Mouse (Mus musculus) kidney, adult 11 months (tissue): ENCODE measurements around the gene Aurka.

ENCODE experiments used
- DNase-seq: peaks from one replicate; pipeline ENCODE4 v3.0.0; 2022

Gene Aurka

GRCm38 (mm10) chr2:172381341-172381740 lies 11.0 kb upstream of the Aurka start:
- no peak for DNase-seq

DNA sequence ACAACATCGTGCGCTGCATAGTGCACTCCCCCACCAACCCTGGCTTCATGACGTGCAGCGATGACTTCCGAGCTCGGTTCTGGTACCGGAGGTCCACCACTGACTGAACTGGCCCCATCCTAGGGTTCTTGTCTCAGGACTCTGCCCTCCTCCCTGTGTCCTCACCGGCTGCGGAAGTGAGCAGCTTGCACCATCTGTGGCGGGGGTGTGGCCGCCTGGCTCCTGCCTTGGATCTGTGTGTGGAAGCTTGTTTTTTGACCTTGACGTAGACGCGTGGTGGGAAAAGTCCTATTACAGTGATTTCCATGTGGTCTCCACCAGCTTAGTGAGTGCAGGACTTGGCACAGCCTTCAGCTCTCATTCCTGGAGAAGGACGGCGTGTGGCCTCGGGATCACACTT lies 10.2 kb upstream of the Aurka start:
- DNase-seq, result no peak

DNA sequence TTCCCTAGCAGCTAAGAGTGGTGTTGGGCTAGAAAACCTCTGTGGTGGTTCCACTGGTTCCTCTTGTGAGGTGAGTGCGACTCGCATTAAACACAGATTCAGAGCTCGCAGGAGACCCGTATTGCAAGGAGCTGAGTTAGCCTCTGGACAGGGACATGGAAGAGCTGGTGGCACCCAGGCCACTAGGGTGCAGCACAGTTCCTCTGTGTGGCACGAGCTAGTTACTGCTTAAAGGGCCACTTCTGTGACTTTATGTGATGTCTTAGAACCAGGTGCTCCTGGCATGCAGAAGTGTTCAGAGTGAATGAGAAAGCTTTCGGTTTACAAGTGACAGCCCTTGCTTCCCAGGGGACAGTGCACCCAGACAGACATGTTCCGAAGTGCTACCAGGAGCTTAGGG lies 8.0 kb upstream of the Aurka start:
- DNase-seq, result peak; percentile 21

- DNase-seq, result no peak
These were observed 6.7 kb upstream of the Aurka start for GRCm38 (mm10) chr2:172376999-172377515.

DNA sequence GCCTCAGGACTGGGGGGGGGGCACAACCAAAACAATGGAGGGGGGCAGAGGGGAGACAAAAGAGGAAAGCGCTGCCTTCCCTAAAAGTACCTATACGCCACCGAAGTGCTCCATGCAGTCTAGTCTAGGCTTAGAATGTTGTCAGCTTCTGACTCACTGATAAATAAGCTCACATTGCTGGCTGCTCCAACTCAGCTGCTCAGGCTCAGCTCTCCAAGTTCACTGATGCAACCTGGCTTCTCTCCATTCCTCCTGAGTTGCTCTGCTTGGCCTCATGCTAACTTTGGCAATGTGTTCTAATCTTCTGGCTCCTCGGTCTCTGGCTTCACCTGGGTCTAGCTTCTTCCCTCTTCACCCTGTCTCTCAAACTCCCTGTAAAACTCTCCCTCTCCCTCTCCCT lies 6.2 kb upstream of the Aurka start:
- no peak for DNase-seq

DNA sequence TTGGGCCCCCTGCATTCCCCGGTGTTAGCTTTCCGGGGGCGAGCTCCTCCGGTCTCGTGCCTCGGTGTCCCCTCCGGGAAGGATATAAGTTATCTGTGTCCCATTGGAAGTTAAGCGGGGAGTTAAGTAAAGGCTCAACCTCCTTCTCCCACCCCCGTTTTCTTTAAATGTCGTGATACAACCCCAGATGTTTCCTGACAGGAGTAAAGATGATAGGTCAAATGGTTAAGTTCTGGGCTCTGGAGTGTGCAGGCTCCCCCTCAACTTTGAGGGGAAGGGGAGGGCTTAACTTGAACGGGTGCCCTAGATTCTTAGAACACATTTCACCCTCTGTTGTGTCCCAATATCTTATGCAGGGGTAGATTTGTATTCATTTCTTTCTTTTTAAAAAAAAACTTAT lies 923 bp upstream of the Aurka start:
- DNase-seq, result no peak

GRCm38 (mm10) chr2:172363176-172363575 lies 7.2 kb downstream of the Aurka start:
- no peak for DNase-seq

DNA sequence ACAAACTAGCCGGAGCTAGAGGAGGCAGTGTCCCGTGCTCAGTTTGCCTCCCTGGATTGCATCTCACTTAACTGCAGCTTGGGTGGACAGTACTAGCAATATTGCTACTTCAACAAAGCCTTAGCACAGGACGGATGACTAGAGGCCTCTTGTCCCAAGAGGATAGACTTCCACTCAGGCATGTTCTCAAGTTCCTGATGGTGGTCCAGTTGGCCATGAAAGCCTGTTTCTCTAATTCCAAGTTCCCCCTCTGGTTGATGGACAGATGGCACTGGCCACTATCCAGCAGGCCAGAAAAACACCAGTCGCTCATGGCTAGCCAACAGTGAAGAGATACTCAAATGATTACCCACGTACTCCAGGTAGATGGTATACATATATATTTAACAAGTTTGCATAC lies 14.5 kb downstream of the Aurka start:
- no peak for DNase-seq

DNA sequence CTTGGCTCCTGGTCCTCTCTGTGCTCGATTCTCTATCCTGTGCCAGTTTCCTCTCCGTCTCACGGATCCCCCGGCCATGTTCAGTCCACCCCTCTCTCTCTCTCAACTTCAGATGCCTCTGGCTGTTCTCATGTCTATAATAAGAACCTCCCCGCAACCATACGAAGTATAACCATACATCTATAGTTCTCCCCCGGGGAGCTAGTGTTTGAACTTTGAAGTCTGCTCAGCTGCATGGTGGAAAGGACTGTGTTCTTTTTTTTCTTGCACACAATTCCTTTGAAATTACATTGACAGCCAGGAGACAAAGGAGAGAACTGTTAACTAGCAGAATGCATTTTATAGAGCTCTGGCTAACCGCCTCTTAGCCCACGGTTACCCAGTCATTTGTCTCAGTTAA lies 15.6 kb downstream of the Aurka start:
- DNase-seq, result no peak

GRCm38 (mm10) chr2:172353218-172353617 lies 17.1 kb downstream of the Aurka start:
- no peak for DNase-seq

DNA sequence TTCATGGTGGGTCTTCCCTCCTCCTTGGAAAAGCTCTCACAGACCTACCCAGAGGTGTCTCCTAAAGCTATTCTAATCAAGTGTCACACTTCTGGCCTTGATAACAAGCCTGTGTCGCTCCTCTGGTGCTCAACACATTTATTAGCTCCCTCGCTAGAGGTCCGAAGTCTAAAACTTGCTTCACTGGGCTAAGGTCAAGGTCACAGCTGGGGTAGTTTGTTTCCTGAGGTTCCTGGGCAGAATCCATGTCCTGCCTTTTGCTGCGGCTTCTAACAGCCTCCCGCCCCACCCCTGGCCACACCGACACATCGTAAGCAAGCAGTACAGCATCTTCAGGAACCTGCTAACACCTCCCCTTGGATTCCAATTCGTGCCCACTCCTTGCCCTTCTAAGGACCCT lies 19.6 kb downstream of the Aurka start:
- no peak for DNase-seq

DNA sequence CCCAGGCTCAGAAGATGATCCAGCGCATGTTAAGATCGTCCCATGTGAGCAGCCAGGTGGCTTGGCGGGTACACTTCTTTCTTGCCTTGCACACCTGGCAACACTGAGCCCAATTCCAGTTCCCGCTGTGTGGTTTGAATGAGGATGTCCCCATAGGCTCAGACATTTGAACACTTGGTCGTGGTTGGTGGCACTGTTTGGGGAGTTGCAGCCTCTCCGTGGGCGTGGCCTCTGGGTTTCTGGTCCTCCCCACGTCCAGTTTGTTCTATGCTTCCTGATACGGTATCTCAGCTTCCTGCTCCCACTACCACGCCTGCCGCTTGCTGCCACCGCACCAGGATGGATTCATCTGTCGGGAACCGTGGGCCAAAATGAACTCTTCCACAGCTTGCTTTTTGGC lies 20.6 kb downstream of the Aurka start:
- no peak for DNase-seq

GRCm38 (mm10) chr2:172348297-172348950 lies 21.9 kb downstream of the Aurka start:
- DNase-seq, result no peak

DNA sequence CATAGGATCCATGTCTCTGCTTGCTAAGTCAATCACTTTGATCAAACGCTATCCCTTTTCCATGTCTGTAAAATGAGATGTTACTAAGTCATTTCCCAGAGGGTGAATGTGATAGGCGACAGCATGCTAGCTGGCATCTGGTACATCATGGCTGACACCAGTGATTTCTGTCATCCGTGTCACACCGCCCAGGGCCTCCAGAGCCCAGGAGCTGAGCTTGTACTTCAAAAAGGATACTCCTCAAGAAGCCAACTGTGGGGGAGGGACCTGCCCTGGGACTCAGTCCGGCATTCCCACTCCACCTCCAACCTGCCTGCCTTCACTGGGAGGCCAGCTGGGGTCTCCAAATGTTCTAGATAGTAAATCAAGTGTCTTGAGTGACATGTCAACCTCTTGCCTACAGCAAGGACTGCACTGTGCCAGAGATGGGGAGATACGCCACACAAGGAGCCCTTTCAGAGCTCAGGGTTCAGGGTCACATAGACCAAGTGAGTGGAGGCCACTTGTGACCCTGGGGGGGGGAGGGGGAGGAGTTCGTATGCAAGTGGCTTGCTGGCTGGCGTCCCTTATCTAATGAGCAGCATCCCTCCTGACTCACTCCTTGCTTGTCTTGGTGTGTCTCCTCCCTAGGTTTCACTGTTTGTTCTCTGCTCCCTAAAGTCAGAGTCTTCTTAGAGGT lies 23.3 kb downstream of the Aurka start:
- DNase-seq, result no peak

DNA sequence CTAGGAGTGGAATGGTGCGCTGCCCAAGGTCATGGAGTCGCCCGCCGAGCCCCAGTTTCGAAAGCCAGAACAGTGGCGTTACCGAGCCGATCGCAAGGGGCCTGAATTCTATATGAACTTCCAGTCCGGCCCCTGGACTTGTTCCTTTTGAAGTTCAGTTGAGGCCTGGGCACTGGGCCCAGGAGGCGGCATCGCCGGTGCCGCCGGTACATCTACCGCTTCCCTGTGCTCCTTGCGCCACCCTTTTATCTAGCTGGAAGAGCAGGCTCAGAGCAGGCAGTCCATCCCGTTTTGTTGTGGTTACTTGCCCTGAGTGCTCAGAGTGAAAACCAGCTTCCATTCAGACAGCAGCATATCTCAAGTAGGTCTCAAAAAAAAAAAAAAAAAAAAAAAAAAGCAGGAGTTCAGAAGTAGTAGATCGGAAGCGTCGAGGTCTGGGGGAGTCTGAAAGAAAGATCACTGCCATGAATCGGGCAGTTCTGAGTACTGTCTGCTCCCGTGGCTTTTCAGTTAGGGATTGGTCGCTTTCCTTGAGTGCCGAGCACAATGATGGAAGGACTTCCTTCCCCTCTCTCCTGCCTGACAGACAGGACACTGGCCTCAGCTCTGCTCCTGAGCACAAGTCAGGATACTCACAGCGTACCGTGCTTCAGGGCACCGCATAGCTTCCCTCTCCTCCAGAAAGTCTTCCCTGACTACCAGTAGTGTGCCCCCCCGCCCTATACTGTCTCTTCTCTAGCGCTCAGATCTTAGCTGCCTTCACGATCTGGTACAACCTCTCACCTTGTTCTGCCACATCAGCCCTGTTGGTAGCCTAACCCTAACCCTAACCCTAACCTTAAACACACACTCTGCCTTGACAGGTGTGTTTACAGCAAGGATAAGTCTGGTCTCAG lies 24.1 kb downstream of the Aurka start:
- DNase-seq, result peak; percentile 62

- DNase-seq, result peak; percentile 99
These were observed 25.0 kb downstream of the Aurka start, which contains the start of gene Fam210b for GRCm38 (mm10) chr2:172345258-172345738. TSS of gene Fam210b (plus strand) at chr2:172345565.

DNA sequence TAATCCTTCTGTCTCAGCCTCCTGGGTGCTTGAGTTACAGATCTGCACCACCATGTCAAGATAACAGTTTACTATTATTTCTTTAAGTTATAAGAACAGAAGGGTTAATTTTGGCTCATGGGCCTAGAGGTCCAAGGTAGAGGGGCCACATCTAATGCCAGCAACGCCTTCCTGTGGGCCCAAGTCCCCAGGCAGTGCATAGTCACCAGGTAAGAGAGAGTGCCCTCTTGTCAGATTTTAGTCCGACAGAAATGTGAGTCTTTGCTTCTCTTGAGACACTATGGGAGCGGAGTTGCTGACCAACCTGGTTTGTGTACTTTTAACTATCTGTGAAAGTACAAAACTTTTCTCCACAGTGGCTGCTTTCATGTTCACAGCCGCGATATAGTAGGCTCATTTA lies 25.7 kb downstream of the Aurka start:
- peak; percentile 16 for DNase-seq

DNA sequence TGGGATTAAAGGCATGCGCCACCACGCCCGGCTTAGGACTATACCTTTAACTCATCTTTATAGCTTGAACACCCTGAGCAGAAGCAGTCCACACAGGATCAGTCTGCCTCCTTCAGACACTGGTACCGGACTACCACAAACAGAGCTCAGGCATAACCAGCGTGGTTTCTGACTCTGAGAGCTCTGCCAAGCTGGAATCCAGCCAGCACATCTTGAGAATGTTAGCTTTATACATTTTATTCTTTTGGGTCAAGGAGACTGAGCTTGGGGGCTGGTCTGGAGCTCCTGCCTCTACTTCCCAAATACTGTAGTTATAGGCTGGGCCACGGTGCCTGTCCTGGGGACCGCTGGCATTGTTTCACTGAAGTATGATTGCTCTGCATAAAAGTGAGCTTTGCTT lies 26.6 kb downstream of the Aurka start:
- peak; percentile 8 for DNase-seq

DNA sequence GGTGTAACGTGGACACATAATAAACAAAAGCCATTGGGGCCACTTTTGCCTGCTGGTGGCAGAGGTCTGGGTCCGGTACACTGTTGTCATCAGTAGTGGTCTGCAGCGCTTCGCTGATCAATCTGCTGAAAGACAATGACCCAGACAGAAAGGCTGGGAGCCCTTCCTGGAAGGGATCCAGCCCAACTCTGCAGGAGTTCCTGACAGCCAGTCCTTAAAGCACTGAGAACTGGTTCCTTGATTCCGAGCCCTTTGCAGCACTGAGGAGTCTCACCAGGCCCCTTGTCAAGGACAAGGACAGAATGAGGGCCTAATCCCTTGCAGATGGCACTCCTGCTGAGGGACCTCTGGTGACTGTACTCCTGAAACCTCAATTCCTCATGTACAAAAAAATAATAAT lies 28.7 kb downstream of the Aurka start:
- DNase-seq, result no peak

DNA sequence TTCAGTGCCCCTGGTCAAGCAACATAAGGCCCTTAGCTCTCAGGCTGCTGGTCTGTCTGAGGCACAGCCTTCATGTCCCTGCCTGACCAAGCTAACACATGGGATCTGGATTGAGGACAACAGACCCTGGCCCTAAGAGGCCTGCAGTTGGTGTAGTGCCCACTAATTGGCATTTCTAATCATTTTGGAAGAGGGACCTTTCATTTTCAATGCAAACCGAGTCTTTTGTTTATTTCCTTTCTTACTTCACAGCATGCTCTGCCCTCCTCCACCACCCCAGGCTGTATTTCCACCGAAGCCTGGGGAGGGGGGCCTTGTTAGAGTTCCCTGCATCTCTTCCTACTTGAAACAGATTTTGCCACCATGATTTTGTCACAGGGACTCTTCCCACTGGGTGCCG lies 29.4 kb downstream of the Aurka start:
- no peak for DNase-seq

GRCm38 (mm10) chr2:172338206-172338942 lies 32.0 kb downstream of the Aurka start:
- DNase-seq, result no peak

GRCm38 (mm10) chr2:172329179-172329578 lies 41.2 kb downstream of the Aurka start:
- DNase-seq, result no peak

GRCm38 (mm10) chr2:172328248-172328647 lies 42.1 kb downstream of the Aurka start:
- no peak for DNase-seq
